Mouse (Mus musculus) adrenal gland, postnatal 14 days (tissue): ENCODE measurements at regions not wholly inside any gene's neighbourhood (a gene's known extent, or its start where the extent isn't known, plus 50 kb on each side); places are given as distances from the start of the nearest gene placed in this dataset.

Experiments used
- DNase-seq: peaks from one replicate; pipeline ENCODE4 v3.0.0; 2021; ENCODE audit warnings: mixed read lengths

DNA sequence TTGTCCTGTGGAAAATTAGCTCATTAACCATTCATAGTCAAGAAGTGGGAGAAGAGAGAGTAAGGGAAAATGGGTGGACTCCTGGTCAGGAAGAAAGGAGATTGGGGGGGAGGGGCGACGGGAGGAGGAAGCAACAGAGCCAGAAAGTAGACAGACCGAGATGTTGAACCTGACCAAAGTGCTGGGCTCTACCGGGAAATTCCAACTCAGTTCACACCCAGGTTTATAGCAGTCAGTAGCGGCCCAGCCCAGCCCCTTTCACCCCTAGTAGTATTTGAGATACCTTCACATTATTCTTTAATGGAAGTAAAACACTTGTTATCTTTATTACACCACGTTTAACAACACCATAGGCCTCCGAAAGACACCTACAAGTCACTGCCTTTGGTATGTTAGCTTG is 158.2 kb downstream of the Hibadh start:
- no peak for DNase-seq

DNA sequence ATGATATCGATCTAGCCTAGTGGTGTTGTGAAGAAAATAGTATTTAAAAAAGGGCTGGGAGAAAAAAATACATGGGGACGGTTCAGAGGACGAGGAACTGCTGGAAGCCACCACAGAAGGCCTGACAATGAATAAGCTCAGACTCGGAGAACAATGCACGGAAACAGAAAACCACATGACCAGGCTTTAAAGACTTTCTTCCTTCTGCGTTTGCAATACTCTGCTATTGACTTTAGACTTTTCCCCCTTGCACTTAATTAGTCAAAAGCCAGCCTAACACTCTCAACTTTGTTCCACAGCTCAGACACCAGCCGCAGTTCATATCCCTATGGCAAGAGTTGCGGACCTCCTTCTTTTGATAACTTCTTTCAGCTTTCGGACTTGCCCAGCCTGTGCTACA is 154.0 kb downstream of the Hibadh start:
- no peak for DNase-seq

DNA sequence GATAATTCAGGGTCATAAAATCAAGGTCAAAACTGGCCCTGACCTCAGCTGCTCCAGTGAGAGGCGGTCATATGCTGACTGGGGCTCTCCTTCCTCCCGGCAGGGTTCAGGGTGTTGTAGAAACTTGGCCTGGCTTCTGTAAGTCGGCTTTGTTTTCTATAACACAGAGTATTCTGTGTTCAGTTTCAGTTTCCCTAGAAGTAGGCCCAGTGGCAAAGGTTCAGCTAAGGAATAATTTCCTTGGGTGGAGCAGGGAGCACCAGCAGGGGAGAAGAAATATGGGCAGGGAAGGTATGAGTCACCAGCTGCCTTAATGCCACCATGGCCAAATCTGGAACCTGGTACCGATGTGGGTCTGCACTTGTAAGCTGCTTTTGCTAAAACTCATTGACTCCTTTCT is 153.5 kb downstream of the Hibadh start:
- DNase-seq, result no peak

DNA sequence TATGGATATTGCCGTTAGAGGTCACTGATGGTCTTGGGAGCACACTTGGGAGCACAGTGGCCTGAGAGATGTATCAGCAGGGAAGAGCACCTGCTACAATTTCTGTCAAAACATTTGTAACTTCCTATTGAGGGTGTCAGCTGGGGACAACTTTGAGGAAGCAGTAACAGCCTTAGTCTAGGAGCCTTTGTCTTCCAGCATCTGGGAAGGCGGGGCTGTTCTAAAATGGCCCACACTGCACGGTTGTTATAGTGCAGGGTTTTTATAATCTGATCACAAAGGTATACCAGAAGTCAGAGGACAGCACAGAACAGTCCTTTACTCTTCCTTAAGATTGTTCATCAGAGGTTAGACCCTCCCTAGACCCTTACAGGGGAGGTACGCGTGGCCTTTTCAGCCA is 152.3 kb downstream of the Hibadh start:
- DNase-seq, result no peak

DNA sequence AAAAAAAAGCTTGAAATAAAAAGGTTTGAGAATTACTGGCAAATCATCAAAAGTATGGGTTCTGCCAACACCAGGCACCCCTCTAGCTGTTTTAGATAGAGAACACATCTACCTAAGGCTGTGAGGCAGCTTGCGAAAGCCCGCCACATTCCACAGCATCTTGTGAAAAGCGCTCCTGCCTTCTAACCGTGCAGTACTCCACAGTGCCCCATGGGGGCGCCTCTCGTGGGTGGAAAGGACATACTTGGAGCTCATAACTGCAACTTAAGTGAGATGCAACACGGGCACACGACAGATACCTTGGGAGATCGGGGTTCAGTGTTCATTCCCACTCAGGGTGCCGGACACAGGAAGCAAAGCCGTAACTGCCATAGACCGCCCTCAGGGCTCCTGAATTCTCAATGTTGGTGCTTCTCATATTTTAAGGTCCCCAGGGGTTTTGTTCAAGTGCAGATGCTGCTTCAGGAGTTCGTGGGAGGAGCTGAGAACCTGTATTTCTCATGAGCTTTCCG is 149.9 kb downstream of the Hibadh start:
- no peak for DNase-seq

DNA sequence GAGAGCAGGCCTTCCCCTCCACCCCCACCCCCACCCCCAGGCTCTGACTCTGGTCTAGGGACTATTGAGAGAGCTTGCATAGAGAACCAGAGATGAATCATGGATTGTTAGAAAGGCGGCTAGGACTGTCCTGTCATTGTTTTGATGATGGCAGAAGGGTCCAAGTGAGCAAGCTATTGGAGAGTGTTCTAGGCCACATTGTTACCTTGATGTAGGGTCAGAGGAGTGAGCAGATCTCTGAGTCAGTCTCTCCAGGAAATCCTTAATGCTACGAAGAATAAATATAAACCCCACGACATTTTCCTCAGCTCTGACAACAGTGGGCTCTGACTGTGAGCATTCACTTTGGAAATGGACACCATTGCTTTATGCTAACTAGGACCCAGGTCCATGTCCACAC is 144.9 kb downstream of the Hibadh start:
- DNase-seq, result no peak

DNA sequence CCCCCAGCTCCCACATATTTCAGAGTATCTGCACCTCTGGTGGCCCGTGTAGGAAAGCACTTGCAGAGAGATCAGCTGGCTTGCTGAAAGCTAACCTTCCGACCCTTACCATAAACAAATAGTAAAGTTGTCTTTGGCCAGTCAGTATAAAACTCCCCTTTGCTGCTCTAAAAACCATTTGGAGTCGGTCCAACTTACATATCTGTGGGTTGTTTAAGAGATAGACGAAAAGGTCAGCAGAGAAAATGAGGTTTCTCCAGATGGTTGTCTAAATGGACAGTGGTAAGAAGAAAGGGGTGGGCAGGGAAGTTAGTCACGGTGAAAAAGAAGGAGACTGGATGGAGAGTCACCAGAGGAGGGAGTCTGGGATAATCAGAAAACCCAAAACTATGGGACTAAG is 144.3 kb downstream of the Hibadh start:
- DNase-seq, result no peak
